Mouse (Mus musculus) heart, embryonic 14.5 days (tissue): ENCODE data around the gene Cacna1g. TPM values are rescaled to one million over a fixed set of nuclear protein-coding genes. Genes with fewer than 3 reads are reported as not detected.

Experiments used
- ATAC-seq: fragments of 200-750 bp; cut with Nextera tagmentation; 2 replicates; pipeline ENCODE4 v1.8.0; 2017; ENCODE audit warnings: low read depth, moderate TSS enrichment; ENCODE audit not compliant: insufficient number of reproducible peaks, insufficient read depth, low FRiP score
- H3K27ac ChIP-seq, 2 experiments: fragments of 200-500 bp in 1 of 2; fragments of 300-500 bp in 1 of 2; sonication (generic) in 1 of 2; replicated peaks in 1 of 2; 2 replicates each; pipeline ENCODE4 v1.5.1; 2012 to 2014; ENCODE audit warnings: low read depth in 2 of 2, low read length in 2 of 2, control low read depth in 1 of 2, mild to moderate bottlenecking in 1 of 2, mixed read lengths in 1 of 2; ENCODE audit not compliant: control insufficient read depth in 1 of 2, insufficient read depth in 1 of 2
- H3K27me3 ChIP-seq: fragments of 300-500 bp; sonication (generic); 2 replicates; pipeline ENCODE4 v1.6.1; 2014; ENCODE audit warnings: mild to moderate bottlenecking, low read length, control low read depth; ENCODE audit not compliant: control insufficient read depth, insufficient read depth
- H3K36me3 ChIP-seq: fragments of 300-500 bp; sonication (generic); 2 replicates; pipeline ENCODE4 v1.6.1; 2014; ENCODE audit warnings: mild to moderate bottlenecking, control low read depth, low read length, mixed read lengths; ENCODE audit not compliant: control insufficient read depth, insufficient read depth
- H3K4me1 ChIP-seq, 2 experiments: fragments of 200-500 bp in 1 of 2; fragments of 300-500 bp in 1 of 2; sonication (generic) in 1 of 2; 2 replicates each; pipeline ENCODE4 v1.6.1; 2012 to 2014; ENCODE audit warnings: low read length in 2 of 2, control low read depth in 1 of 2, mixed read lengths in 1 of 2; ENCODE audit not compliant: control insufficient read depth in 2 of 2, insufficient read depth in 2 of 2
- H3K4me2 ChIP-seq: fragments of 300-500 bp; sonication (generic); 2 replicates; pipeline ENCODE4 v1.6.1; 2014; ENCODE audit warnings: mild to moderate bottlenecking, low read length
- H3K4me3 ChIP-seq, 2 experiments: fragments of 200-500 bp in 1 of 2; fragments of 300-500 bp in 1 of 2; sonication (generic) in 1 of 2; 2 replicates each; pipeline ENCODE4 v1.5.1; 2012 to 2014; ENCODE audit warnings: low read length in 2 of 2, mild to moderate bottlenecking in 2 of 2, control low read depth in 1 of 2, low read depth in 1 of 2, moderate library complexity in 1 of 2; ENCODE audit not compliant: control insufficient read depth in 1 of 2, insufficient read depth in 1 of 2
- H3K9ac ChIP-seq: fragments of 300-500 bp; sonication (generic); 2 replicates; pipeline ENCODE4 v1.6.1; 2014; ENCODE audit warnings: mild to moderate bottlenecking, low read length
- H3K9me3 ChIP-seq: fragments of 300-500 bp; sonication (generic); 2 replicates; pipeline ENCODE4 v1.6.1; 2016; ENCODE audit warnings: low read length, control low read depth; ENCODE audit not compliant: control insufficient read depth
- WGBS: fragments of 180-500 bp; shearing (Covaris S2); extraction: QIAGEN DNeasy Blood & Tissue Kit; methylation state at CpG from one replicate; pipeline ENCODE4 v1.1.7; 2014; 5-methylcytosine and 5-hydroxymethylcytosine counted together
- polyA plus RNA-seq: library from polyadenylated mRNA; unstranded; fragments of >200 nt; fragmentation: Nextera tagmentation; extraction: Ambion mirVana; gene quantifications from 2 replicates; pipeline ENCODE4 v1.2.1, GENCODE M21; 2014

Cacna1g gene
- polyA plus RNA-seq, 1 experiment from 2014 or later = 7.7 TPM

DNA sequence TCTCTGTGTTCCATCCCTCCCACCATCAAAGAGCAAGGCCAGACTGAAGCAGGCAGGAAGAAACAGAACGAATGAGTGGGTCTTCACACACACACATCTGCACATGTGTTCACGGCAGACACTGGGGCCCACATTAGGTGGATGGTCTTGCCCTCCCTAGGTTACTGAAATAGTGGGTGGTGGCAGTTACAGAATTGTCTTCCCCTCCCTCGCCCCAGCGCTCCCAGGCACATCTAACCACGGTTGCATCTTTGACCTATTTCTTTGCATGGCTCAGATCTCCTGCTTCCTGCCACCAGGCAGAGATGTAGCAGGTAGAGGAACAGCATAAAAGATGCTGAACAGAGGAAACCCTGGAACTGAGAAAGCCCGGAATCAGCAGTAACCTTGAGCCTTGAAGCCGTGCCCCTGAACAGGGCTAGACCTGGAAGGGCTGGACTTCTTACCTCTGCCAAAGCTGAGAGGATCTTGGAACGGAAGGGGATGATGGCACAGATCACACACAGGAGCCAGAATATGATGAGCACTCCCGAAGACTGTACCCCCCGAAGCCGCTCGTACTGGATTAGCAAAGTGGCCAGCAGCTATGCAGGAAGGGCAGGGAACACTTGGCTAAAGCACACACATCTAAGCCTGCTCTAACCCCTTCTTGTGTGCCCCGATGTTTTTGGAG, 99.6 kb downstream of the Cacna1g start:
- Histone ChIP-seq H3K9me3 (no peaks in the 10 kb centered on the region), H3K4me1 (no peaks in the 10 kb centered on the region), H3K4me2 (no peak overlapping the region), H3K4me3 (no peak overlapping the region), H3K27ac (no peak overlapping the region), H3K9ac (no peak overlapping the region), H3K36me3 (no peaks in the 10 kb centered on the region), H3K27me3 (peaks cover 4% of the 10 kb centered on the region; the same call in 1 of the 2 replicates)
- ATAC-seq = no peak
- WGBS = 83% methylated on average over 13 of the region's 13 CpGs

DNA sequence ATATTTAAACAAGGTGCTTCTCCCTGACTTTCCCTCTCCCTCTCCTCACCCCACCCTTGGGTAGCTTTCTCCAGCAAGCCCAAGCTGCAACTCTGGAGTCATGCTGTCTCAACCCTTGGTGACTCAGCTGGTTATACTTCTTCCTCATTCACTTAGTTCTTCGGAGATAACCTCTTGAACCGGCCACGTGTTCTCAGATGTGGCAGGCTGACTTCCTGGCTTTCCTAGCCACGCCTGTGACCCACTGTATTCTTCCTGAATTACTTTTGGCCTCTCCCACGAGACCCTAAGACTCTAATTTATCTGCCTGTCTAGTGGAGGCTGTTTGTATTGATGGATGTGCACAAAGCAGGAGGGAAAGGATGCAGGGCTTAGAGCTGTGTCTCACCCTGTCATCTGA, 103.2 kb downstream of the Cacna1g start:
- peaks cover 4% of the 10 kb centered on the region; the same call in 1 of the 2 replicates for H3K27me3 ChIP-seq
- H3K4me2 ChIP-seq = no peak overlapping the region
- no peak for ATAC-seq

DNA sequence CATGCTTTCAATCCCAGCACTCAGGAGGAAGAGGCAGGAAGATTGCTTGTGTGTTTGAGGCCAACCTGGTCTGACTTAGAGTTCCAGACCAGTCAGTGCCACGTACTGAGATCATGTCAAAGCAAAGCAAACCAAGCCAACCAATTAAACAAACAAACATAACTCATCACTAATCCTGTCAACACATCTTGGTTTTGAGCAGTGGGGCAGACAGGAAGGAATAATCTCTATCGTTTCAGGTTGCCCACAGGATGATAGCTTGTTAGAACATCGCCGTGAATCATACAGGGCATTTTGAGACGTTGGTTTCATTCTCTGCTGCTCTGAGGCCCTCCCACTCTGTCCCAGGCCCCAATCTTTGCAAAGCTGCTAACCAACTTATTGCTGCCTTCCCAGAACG, 104.0 kb downstream of the Cacna1g start:
- H3K9ac ChIP-seq = no peak overlapping the region
- no peak overlapping the region for H3K27ac ChIP-seq
- H3K9me3 ChIP-seq = no peaks in the 10 kb centered on the region
- 73% methylated on average over 6 of the region's 6 CpGs for WGBS
- ATAC-seq = no peak
- no peak overlapping the region for H3K4me2 ChIP-seq
- no peak overlapping the region for H3K4me3 ChIP-seq
- no peaks in the 10 kb centered on the region for H3K4me1 ChIP-seq
- no peaks in the 10 kb centered on the region for H3K36me3 ChIP-seq
- H3K27me3 ChIP-seq = peaks cover 4% of the 10 kb centered on the region; the same call in 1 of the 2 replicates

More for the DNA sequence above, 103.2 kb downstream of the Cacna1g start:
- Histone ChIP-seq H3K9me3 (no peaks in the 10 kb centered on the region), H3K9ac (no peak overlapping the region), H3K4me1 (no peaks in the 10 kb centered on the region), H3K27ac (no peak overlapping the region), H3K4me3 (no peak overlapping the region), H3K36me3 (no peaks in the 10 kb centered on the region)
- WGBS = 23% methylated on average over 5 of the region's 5 CpGs

DNA sequence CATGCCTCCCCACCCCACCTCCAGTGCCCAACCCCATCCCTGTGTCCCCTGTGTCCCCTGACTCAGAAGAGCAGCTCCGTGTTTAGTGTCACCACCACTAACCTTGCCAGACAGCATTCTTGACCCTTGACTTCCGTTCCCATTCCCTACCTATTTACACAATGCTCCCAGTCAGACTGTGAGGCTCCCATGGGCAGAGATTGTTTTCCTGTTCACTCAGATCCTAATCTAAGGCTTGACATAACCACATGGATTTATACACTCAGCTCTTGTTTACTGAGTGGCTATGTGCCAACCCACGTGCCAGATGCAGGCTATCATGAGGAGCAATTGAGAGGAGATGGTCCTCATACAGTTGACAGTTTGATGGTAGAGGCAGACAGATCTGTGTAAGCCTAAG, 108.7 kb downstream of the Cacna1g start:
- no peak for ATAC-seq

DNA sequence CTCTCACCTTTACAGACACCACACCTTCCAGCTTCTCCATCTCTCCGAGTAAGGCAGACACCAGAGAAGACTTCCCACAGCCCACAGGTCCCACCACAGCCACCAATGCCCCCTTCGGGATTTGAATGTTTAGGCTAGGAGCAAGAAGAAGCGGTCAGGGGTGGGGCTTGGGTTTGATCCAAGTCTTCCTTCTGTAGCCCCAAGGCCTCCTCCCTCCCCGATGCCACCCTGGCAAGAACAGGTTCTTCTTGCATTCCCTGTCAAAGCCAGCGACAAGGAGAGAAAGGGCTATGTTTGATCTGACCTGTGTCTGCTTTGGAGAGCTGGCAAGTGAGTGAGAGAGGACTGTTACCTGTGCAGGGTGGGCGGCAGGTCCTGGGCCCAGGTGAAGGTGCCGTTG, 110.3 kb downstream of the Cacna1g start:
- no peak overlapping the region for H3K9ac ChIP-seq
- ATAC-seq = no peak
- 70% methylated on average over 7 of the region's 7 CpGs for WGBS

More for the DNA sequence above, 108.7 kb downstream of the Cacna1g start:
- no peaks in the 10 kb centered on the region for H3K4me1 ChIP-seq
- no peaks in the 10 kb centered on the region for H3K36me3 ChIP-seq
- H3K4me3 ChIP-seq = no peak overlapping the region
- H3K9ac ChIP-seq = no peak overlapping the region
- WGBS = 57% methylated on average over 3 of the region's 3 CpGs
- no peak overlapping the region for H3K27ac ChIP-seq
- H3K4me2 ChIP-seq = no peak overlapping the region
- no peaks in the 10 kb centered on the region for H3K9me3 ChIP-seq
- no peaks in the 10 kb centered on the region for H3K27me3 ChIP-seq

DNA sequence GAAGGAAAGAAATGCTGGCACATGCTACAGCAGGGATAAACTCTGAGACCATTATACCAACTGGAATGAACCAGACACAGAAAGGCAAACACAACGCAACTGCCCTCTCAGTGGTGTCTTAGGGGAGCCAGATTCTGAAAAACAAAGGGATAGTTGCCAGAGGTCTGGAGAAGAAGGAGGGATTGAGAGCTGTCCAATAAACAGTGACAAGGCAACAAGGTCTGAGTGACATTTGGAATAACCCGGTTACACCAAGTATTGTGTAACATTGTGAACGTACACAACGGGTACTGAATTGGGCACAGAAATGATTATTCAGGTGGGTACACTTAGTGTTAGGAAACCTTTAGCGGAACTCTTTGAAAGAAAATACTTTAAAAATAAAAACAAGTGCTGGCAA, 111.9 kb downstream of the Cacna1g start:
- H3K9me3 ChIP-seq = no peaks in the 10 kb centered on the region
- ATAC-seq = no peak
- H3K36me3 ChIP-seq = no peaks in the 10 kb centered on the region
- no peaks in the 10 kb centered on the region for H3K27me3 ChIP-seq
- H3K27ac ChIP-seq = no peak overlapping the region
- no peak overlapping the region for H3K4me3 ChIP-seq
- H3K9ac ChIP-seq = no peak overlapping the region
- H3K4me1 ChIP-seq = no peaks in the 10 kb centered on the region; a peak in 1 of 4 replicates
- H3K4me2 ChIP-seq = no peak overlapping the region
- 85% methylated on average over 5 of the region's 5 CpGs for WGBS

More for the DNA sequence above, 110.3 kb downstream of the Cacna1g start:
- no peaks in the 10 kb centered on the region for H3K27me3 ChIP-seq
- H3K27ac ChIP-seq = no peak overlapping the region
- no peaks in the 10 kb centered on the region; a peak in 1 of 4 replicates for H3K4me1 ChIP-seq
- no peak overlapping the region for H3K4me2 ChIP-seq
- no peaks in the 10 kb centered on the region for H3K36me3 ChIP-seq
- no peaks in the 10 kb centered on the region for H3K9me3 ChIP-seq
- no peak overlapping the region for H3K4me3 ChIP-seq

DNA sequence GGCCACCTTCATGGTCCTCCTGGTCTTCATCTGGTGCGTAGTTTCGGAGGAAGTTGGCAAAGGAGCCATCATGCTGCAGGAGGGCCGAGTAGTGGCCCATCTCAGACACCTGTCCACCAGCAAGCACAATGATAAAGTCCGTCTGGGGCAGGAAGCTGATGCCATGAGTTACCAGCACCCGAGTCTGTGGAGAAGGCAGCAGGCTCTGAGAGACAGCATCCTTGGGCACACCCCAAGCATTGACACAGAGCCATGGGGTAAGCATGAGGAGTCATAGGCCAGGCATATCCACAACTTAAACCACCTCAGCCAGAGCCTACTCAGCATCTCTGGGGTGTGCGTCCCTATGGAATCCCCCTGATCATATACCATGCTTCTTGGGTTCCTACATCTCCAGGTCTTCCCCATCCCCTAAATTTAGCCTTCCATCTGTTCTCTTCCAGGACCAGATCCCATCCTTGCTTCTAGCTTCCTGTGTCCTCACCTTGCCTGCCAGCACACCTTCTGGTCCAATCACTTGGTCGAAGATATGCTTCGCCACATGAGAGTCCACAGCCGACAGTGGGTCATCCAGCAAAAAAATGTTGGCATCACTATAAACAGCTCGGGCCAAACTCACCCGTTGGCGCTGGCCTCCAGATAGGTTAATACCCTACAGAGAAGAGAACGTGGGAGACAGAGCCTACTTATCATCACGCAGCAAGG, 112.7 kb downstream of the Cacna1g start:
- H3K4me2 ChIP-seq = no peak overlapping the region
- H3K27me3 ChIP-seq = no peaks in the 10 kb centered on the region
- no peak for ATAC-seq
- no peaks in the 10 kb centered on the region for H3K9me3 ChIP-seq
- WGBS = 86% methylated on average over 14 of the region's 14 CpGs
- no peak overlapping the region for H3K9ac ChIP-seq
- H3K36me3 ChIP-seq = no peaks in the 10 kb centered on the region
- no peak overlapping the region for H3K4me3 ChIP-seq
- H3K27ac ChIP-seq = no peak overlapping the region
- H3K4me1 ChIP-seq = no peaks in the 10 kb centered on the region; a peak in 1 of 4 replicates
